Mouse (Mus musculus) MEL (cell line): ENCODE measurements around the gene Gm9747. TPM values are rescaled to one million over a fixed set of nuclear protein-coding genes. Genes with fewer than 3 reads are reported as not detected.

ENCODE experiments used
- DNase-seq: peaks from one replicate; pipeline ENCODE4 v3.0.0; 2011; ENCODE audit warnings: low read depth, low spot score
- H3K27ac ChIP-seq: 2 replicates; pipeline ENCODE4 v1.5.1; 2012; ENCODE audit warnings: low read depth, mild to moderate bottlenecking, control low read depth, low read length, moderate library complexity; ENCODE audit not compliant: control insufficient read depth
- H3K27me3 ChIP-seq, 2 experiments: fragments of 150-350 bp in 1 of 2; sonication (generic) in 1 of 2; 2 replicates each; pipeline ENCODE4 v1.6.1; 2012; ENCODE audit warnings: low read length in 2 of 2, mild to moderate bottlenecking in 2 of 2, improper control_type of control experiment in 1 of 2, moderate library complexity in 1 of 2; ENCODE audit not compliant: insufficient read depth in 2 of 2, control insufficient read depth in 1 of 2
- H3K36me3 ChIP-seq, 2 experiments: 2 replicates each; pipeline ENCODE4 v1.6.1; 2012 to 2014; ENCODE audit warnings: low read length in 2 of 2, improper control_type of control experiment in 1 of 2, inconsistent platforms in 1 of 2, mild to moderate bottlenecking in 1 of 2; ENCODE audit not compliant: insufficient read depth in 2 of 2, control insufficient read depth in 1 of 2
- H3K4me1 ChIP-seq, 2 experiments: fragments of 150-350 bp in 1 of 2; sonication (generic) in 1 of 2; 2 replicates each; pipeline ENCODE4 v1.6.1; 2012; ENCODE audit warnings: low read length in 2 of 2, improper control_type of control experiment in 1 of 2, mild to moderate bottlenecking in 1 of 2; ENCODE audit not compliant: insufficient read depth in 2 of 2, control insufficient read depth in 1 of 2
- H3K4me3 ChIP-seq, 2 experiments: fragments of 150-350 bp in 1 of 2; sonication (generic) in 1 of 2; 2 replicates each; pipeline ENCODE4 v1.5.1; 2012; ENCODE audit warnings: low read depth in 2 of 2, low read length in 2 of 2, mild to moderate bottlenecking in 2 of 2, moderate library complexity in 2 of 2, control low read depth in 1 of 2, improper control_type of control experiment in 1 of 2; ENCODE audit not compliant: control insufficient read depth in 1 of 2, insufficient read depth in 1 of 2
- H3K79me2 ChIP-seq: 2 replicates; pipeline ENCODE4 v1.6.1; 2012; ENCODE audit warnings: mild to moderate bottlenecking, low read length, moderate library complexity; ENCODE audit not compliant: control insufficient read depth, poor library complexity, insufficient read depth
- H3K9ac ChIP-seq: 2 replicates; pipeline ENCODE4 v1.6.1; 2012; ENCODE audit warnings: low read depth, mild to moderate bottlenecking, control low read depth, low read length, moderate library complexity; ENCODE audit not compliant: control insufficient read depth, poor library complexity, severe bottlenecking
- H3K9me3 ChIP-seq: fragments of 150-350 bp; sonication (generic); replicated peaks from 2 replicates; pipeline ENCODE4 v1.6.1; 2012; ENCODE audit warnings: mild to moderate bottlenecking, low read length, improper control_type of control experiment, moderate library complexity; ENCODE audit not compliant: insufficient read depth
- CTCF ChIP-seq, 3 experiments: IDR thresholded peaks in 2 of 3; conservative IDR thresholded peaks in 1 of 3; 2 replicates each; pipeline ENCODE4 v1.5.1; 2011 to 2012; ENCODE audit warnings: low read length in 3 of 3, low read depth in 2 of 3, mild to moderate bottlenecking in 2 of 3, improper control_type of control experiment in 1 of 3, inconsistent platforms in 1 of 3, mixed read lengths in 1 of 3, moderate library complexity in 1 of 3; ENCODE audit not compliant: control insufficient read depth in 1 of 3, insufficient read depth in 1 of 3, poor library complexity in 1 of 3, severe bottlenecking in 1 of 3
- E2F4 ChIP-seq: IDR thresholded peaks from 2 replicates; pipeline ENCODE4 v1.6.1; 2011; ENCODE audit warnings: low read depth, low read length, improper control_type of control experiment, borderline replicate concordance
- ETS1 ChIP-seq: IDR thresholded peaks from 2 replicates; pipeline ENCODE4 v1.6.1; 2012; ENCODE audit warnings: low read depth, mild to moderate bottlenecking, inconsistent platforms, low read length, improper control_type of control experiment, moderate library complexity
- HCFC1 ChIP-seq: IDR thresholded peaks from 2 replicates; pipeline ENCODE4 v1.6.1; 2012; ENCODE audit warnings: low read depth, mild to moderate bottlenecking, inconsistent platforms, low read length, improper control_type of control experiment, moderate library complexity
- KAT2A ChIP-seq: conservative IDR thresholded peaks from 2 replicates; pipeline ENCODE4 v1.6.1; 2012; ENCODE audit warnings: low read depth, low read length, improper control_type of control experiment, inconsistent platforms
- MYC ChIP-seq: IDR thresholded peaks from 2 replicates; pipeline ENCODE4 v1.6.1; 2011; ENCODE audit warnings: low read depth, mild to moderate bottlenecking, low read length, improper control_type of control experiment, moderate library complexity
- POLR2A ChIP-seq, 2 experiments: IDR thresholded peaks; 2 replicates each; pipeline ENCODE4 v1.6.1; 2011 to 2012; ENCODE audit warnings: low read length in 2 of 2, mild to moderate bottlenecking in 2 of 2, control low read depth in 1 of 2, improper control_type of control experiment in 1 of 2, low read depth in 1 of 2, moderate library complexity in 1 of 2; ENCODE audit not compliant: control insufficient read depth in 1 of 2, insufficient read depth in 1 of 2, poor library complexity in 1 of 2
- POLR2AphosphoS5 ChIP-seq: IDR thresholded peaks from 2 replicates; pipeline ENCODE4 v1.6.1; 2012; ENCODE audit warnings: low read depth, borderline replicate concordance, mild to moderate bottlenecking, inconsistent platforms, low read length, moderate library complexity, mixed read lengths
- RCOR1 ChIP-seq: IDR thresholded peaks from 2 replicates; pipeline ENCODE4 v1.6.1; 2012; ENCODE audit warnings: low read depth, mild to moderate bottlenecking, inconsistent platforms, low read length, improper control_type of control experiment
- SIN3A ChIP-seq: IDR thresholded peaks from 2 replicates; pipeline ENCODE4 v1.6.1; 2012; ENCODE audit warnings: low read length, improper control_type of control experiment, inconsistent platforms
- SMC3 ChIP-seq: IDR thresholded peaks from 2 replicates; pipeline ENCODE4 v1.6.1; 2011; ENCODE audit warnings: low read depth, low read length, improper control_type of control experiment
- TAL1 ChIP-seq: IDR thresholded peaks from 2 replicates; pipeline ENCODE4 v1.6.1; 2012; ENCODE audit warnings: mild to moderate bottlenecking, inconsistent platforms, low read length, moderate library complexity, mixed read lengths
- TCF12 ChIP-seq: IDR thresholded peaks from 2 replicates; pipeline ENCODE4 v1.6.1; 2014; ENCODE audit warnings: low read depth, mild to moderate bottlenecking, inconsistent platforms, low read length, improper control_type of control experiment, moderate library complexity
- USF1 ChIP-seq: IDR thresholded peaks from 2 replicates; pipeline ENCODE4 v1.6.1; 2014; ENCODE audit warnings: low read depth, mild to moderate bottlenecking, inconsistent platforms, low read length, improper control_type of control experiment, moderate library complexity
- USF2 ChIP-seq, 2 experiments: IDR thresholded peaks; 2 replicates each; pipeline ENCODE4 v1.6.1; 2011 to 2012; ENCODE audit warnings: improper control_type of control experiment in 2 of 2, low read length in 2 of 2, borderline replicate concordance in 1 of 2, inconsistent platforms in 1 of 2, low read depth in 1 of 2, mild to moderate bottlenecking in 1 of 2; ENCODE audit not compliant: insufficient read depth in 1 of 2
- ZC3H11A ChIP-seq: IDR thresholded peaks from 2 replicates; pipeline ENCODE4 v1.6.1; 2012; ENCODE audit warnings: low read depth, mild to moderate bottlenecking, inconsistent platforms, low read length, improper control_type of control experiment
- ZKSCAN1 ChIP-seq: IDR thresholded peaks from 2 replicates; pipeline ENCODE4 v1.6.1; 2012; ENCODE audit warnings: low read depth, mild to moderate bottlenecking, inconsistent platforms, low read length, improper control_type of control experiment, moderate library complexity
- ZNF384 ChIP-seq: IDR thresholded peaks from 2 replicates; pipeline ENCODE4 v1.6.1; 2012; ENCODE audit warnings: low read depth, mild to moderate bottlenecking, inconsistent platforms, low read length, improper control_type of control experiment
- polyA plus RNA-seq, 2 experiments: library from polyadenylated mRNA; stranded (reverse) in 1 of 2; unstranded in 1 of 2; fragments of >175 nt in 1 of 2; fragments of >200 nt in 1 of 2; gene quantifications; 2 replicates each; pipeline versions ENCODE4 v1.2.1 to v1.2.4; 2012; ENCODE audit warnings: low replicate concordance in 2 of 2, low read depth in 1 of 2; ENCODE audit not compliant: insufficient read length in 2 of 2, insufficient read depth in 1 of 2, missing spikeins in 1 of 2
- total RNA-seq: library from RNA; depleted of rRNA; stranded (reverse); fragments of 300-350 nt; gene quantifications from 2 replicates; pipeline ENCODE4 v1.2.3, GENCODE M21; 2012

The Gm9747 gene
- total and polyA plus RNA-seq, 3 experiments, result not detected

DNA sequence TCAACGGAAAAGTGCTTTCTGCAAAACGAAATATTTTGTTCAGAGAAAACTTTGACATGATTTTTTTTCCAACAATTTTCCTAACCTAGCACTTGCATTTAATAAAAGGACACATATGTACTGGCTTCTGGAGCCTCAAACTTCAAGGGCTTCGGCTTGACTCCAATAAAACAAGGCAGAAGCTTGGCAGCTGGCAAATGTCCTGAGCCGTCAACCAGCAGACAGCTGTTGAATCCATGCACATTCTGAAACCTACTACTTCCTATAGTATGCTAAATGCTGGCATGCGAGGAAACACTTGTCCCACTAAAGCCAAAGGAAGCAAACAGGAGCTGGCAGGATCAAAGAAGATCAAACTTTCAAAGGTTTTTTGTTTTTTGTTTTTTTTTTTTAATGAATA, 24.5 kb downstream of the Gm9747 start:
- H3K4me3 ChIP-seq, result no peak overlapping the region
- DNase-seq, result no peak
- no peak for TF ChIP-seq SMC3
- TF ChIP-seq ETS1, result no peak
- TF ChIP-seq POLR2A (IDR thresholded peaks at IDR 0.05; ENCODE audit: control insufficient read depth in 1 of 2, insufficient read depth in 1 of 2, low read depth in 1 of 2, low read length in 2 of 2, poor library complexity in 1 of 2), result no peak
- no peak for TF ChIP-seq POLR2AphosphoS5
- no peak for TF ChIP-seq CTCF (IDR thresholded peaks at IDR 0.05 in 2 of 3, conservative IDR thresholded peaks at IDR 0.05 in 1 of 3; ENCODE audit: control insufficient read depth in 1 of 3, insufficient read depth in 1 of 3, low read depth in 2 of 3, low read length in 3 of 3, poor library complexity in 1 of 3, severe bottlenecking in 1 of 3)
- TF ChIP-seq TCF12, result no peak
- no peaks in the 10 kb centered on the region for H3K9me3 ChIP-seq
- no peak overlapping the region for H3K27ac ChIP-seq
- H3K36me3 ChIP-seq, result no peaks in the 10 kb centered on the region
- no peaks in the 10 kb centered on the region for H3K79me2 ChIP-seq
- no peaks in the 10 kb centered on the region for H3K27me3 ChIP-seq
- no peaks in the 10 kb centered on the region for H3K4me1 ChIP-seq
- H3K9ac ChIP-seq, result no peak overlapping the region

GRCm38 (mm10) chr1:82258331-82258730, 25.4 kb downstream of the Gm9747 start:
- Histone ChIP-seq H3K36me3 (no peaks in the 10 kb centered on the region), H3K27ac (no peak overlapping the region), H3K9ac (no peak overlapping the region), H3K9me3 (no peaks in the 10 kb centered on the region), H3K4me3 (no peak overlapping the region), H3K4me1 (no peaks in the 10 kb centered on the region), H3K27me3 (no peaks in the 10 kb centered on the region)
- no peak for DNase-seq
- TF ChIP-seq TAL1 (no peak), SIN3A (no peak), ZNF384 (no peak), E2F4 (no peak), CTCF (IDR thresholded peaks at IDR 0.05 in 2 of 3, conservative IDR thresholded peaks at IDR 0.05 in 1 of 3; ENCODE audit: control insufficient read depth in 1 of 3, insufficient read depth in 1 of 3, low read depth in 2 of 3, low read length in 3 of 3, poor library complexity in 1 of 3, severe bottlenecking in 1 of 3) (no peak), HCFC1 (no peak), MYC (no peak), USF1 (no peak), ZC3H11A (no peak), USF2 (IDR thresholded peaks at IDR 0.05; ENCODE audit: borderline replicate concordance in 1 of 2, insufficient read depth in 1 of 2, low read depth in 1 of 2, low read length in 2 of 2) (no peak), KAT2A (no peak), RCOR1 (no peak), ZKSCAN1 (no peak)
- TF ChIP-seq, all 39 proteins: peak for 0
- H3K79me2 ChIP-seq, result no peaks in the 10 kb centered on the region
